Mouse (Mus musculus) mature B cell (primary cell): ENCODE data around the gene Rfk.

ENCODE experiments used
- in situ Hi-C: fragments of 300-500 bp; cut with MboI; formaldehyde crosslinking; loops from 2 replicates; pipeline ENCODE4 v1.14.3; 2019

Rfk gene

DNA sequence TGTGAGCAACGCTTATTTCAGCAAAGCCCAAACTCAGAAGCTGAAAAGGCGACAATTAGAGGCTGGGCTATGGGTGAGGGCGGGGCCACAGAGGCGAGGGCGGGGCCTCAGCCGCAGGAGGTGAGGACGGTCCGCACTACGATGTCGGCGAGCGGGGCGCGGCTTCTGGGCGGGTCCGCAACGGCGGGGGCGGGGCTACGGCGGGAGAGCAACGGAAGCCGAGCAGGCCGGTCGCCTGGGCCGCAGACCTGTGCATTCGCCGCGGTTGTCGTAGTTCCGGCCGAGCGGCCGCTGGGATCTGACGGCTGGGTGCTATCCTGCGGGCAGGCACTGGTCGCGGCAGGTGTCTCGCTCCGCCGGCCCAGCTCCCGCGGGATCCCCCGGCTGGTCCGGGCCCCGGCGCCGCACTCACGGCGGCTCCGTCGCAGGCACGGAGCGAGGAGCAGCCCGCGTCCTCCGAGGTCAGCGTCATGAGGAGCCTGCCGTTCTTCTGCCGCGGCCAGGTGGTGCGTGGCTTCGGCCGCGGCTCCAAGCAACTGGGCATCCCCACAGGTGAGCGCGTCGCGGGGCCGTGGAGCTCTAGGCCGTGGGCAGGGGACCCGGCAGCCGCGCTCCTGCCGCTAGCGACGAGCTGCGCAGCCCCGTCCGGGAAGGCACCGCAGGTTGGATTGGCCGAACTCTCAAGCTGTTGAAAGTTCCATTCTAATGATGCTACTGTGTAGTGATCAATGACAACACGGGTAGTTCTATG lies at the start of gene Rfk:
Rfk (plus strand) TSS at position 203 of the 751 bp plus-strand sequence.
- in situ Hi-C loops = loop anchor here (25.0 kb wide), 1 partner anchor 607 kb away; the partner anchor contains the start of gene Vps13a

DNA sequence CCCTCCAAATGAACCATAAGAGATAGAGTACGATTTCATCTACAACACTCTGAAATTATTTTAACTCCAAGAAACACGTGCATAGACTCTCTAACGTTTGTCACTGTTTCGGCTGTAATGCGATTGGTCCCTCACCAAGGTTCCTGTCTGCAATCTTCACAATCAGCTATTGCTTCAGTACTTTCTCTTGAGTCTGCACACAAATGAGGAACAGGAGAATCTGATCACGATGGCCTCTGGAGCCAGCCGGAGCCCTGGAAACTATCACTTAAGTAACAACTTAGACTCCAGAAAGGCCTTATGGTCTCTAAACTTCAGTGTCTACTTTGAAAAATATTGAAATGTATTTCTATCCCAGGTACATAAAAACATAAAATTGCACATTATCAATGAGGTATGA lies 49.0 kb upstream of the Rfk start:
- in situ Hi-C loops = no loop called here

DNA sequence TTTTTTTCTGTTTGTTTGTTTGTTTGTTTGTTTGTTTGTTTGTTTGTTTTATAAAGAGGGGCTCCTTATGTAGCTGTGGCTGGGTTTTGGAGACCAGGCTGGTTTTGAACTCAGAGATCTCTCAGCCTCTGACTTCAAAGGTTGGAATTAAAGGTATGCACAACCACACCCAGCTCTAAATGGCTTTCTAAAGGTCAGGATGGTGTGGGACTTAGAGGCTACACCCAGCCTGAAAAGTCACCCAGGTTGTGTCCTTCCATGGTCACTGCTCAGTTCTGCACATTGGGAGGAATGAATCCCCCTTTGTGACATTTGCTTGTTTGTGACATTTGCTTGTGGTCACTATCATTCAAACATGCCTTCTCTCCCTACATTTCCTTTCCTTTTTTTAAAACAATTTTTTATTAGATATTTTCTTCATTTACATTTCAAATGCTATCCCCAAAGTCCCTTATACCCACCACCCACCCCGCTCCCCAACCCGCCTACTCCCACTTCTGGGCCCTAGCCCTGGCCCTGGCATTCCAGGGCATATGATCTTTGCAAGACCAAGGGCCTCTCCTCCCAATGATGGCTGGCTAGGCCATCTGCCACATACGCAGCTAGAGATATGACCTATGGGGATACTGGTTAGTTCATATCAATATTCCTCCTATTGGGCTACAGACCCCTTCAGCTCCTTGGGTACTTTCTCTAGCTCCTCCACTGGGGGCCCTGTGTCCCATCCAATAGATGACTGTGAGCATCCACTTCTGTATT lies 46.9 kb upstream of the Rfk start:
- in situ Hi-C loops = no loop called here

DNA sequence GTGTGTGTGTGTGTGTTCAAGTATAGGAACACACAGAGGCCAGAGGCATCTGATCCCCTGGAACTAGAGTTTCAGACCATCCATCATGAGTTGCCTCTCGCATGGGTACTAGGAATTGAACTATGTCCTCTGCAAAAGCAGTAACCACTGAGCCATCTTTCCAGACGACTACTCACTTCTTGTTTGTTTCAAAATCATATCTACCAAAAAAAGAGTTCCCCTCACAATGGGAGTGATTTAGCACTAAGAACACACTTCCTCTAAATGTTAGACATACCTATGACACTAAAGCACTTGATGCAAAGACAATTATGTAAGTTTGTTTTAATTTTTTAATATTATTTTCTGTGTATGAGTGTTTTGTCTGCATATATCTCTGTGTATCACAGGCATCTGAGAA lies 46.0 kb upstream of the Rfk start:
- in situ Hi-C loops = no loop called here

DNA sequence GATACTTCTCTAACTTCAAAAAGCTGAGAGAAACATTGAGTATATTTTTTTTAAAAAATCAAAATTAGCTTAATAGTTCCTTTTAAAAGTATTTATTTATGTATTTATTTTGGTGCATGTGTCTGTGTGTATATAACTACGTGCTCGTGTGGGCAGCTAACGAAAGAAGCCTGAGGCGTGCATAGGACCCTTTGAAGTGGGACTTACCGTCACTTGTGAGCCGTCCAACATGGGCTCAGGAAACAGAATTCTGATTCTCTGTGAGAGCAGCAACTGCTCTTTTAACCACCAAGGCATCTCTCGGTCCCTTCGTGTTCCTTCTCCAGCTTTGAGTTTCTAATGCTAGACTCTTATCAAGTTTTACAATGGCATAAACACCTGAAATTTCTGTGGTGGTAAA lies 40.1 kb upstream of the Rfk start:
- in situ Hi-C loops = loop anchor here (10.0 kb wide), 2 partner anchors 99 to 199 kb away; no protein-coding TSS in a partner anchor

DNA sequence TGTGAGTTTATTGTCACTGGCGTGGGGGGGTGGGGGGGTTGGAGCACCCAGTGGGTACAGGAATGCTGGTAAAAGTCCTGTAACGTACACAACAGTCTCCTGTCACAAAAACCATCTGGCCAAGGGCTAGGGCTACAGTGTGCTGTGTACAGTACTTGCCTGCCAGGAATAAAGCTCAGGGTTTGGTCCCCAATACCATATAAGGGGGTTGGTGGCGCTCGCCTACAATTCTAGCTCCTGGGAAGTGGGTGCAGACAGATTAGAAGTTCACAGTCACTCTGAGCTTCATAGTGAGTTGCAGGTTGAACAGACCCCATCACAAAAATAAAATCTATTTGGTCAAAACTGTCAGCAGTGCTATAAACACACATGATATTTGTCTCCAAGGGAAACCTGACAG lies 39.5 kb upstream of the Rfk start:
- in situ Hi-C loops = loop anchor here (10.0 kb wide), 2 partner anchors 100 to 200 kb away; no protein-coding TSS in a partner anchor

DNA sequence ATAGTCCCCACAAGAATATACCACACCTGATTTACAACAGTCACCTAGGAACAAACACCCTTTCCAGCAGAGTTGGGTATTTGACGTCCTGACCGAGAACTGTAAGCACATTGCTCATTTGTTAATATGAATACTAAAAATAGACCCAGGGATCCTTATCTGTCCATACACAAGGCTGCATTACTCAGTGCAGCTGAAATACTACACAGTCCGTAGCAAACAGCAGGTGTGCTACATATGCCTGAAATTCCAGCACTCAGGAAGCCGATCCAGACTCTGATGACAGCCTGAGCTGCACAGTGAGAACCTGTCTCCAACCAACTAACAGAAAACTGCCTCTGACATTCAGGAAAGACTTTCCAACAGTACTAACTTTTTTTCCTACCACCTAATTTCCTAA lies 39.0 kb upstream of the Rfk start:
- in situ Hi-C loops = loop anchor here (10.0 kb wide), 2 partner anchors 100 to 200 kb away; no protein-coding TSS in a partner anchor

DNA sequence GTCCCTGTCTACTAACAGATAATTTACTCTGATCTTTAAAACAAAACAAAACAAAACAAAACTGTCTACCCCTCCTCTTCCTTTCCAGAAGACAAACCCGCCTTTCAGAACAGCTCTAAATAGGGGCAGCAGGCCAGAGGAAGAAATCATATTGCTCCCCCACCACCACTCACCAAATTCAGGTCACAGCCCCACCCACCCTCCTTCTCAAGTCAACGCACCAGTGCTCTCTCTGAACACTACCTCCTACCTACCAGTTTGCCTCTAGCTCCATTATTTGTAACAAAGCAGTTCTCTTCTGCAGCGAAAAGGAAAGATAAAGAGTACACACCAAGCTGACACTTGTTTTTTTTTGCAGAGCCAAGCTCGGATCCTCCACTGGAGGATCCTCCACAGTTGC lies 38.5 kb upstream of the Rfk start:
- in situ Hi-C loops = loop anchor here (10.0 kb wide), 2 partner anchors 101 to 201 kb away; no protein-coding TSS in a partner anchor

DNA sequence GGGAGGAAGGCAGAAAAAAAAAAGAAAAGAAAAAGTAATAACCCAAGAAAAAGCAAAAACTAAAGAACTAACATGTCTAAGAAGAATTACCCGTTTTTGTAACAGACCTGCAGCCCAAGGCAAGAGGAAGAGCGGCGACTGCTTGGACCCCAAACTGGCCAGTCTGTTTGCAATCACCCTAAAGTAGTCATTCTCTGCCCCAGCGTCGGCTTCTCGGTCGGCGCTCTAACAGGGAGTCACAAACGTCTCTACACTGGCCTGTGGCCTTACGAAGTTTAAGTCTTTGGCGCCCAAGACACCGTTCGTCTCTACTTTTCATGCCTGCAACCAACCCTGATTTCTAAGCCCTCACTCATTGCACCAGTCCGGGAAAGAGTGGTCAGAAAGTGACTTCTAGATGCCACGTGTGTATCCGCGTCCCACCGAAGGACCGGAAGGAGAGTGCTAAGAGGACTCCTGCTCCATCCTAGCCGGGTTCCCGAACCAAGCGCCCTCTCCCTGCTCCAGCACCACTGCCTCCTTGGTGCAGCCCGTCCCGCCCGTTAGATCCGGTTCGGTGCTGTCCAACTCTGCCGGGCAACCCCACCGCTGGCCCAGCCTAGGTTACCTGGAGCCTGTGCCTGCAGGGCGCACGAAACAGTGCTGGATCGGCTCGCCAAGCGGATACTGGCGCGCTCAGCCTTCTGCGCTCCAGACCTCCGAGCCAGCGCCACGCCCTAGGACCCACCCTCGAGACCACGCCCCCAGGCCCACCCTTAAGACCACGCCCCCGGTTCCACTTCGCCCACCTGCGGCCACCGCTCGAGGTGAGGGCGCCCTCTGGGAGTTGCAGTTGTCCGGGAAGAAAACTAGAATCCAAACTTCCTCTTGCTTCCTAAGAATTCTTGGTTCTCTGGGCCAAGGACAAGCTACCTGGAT lies 37.6 kb upstream of the Rfk start:
- in situ Hi-C loops = loop anchor here (10.0 kb wide), 2 partner anchors 101 to 201 kb away; no protein-coding TSS in a partner anchor

- in situ Hi-C loops = loop anchor here (10.0 kb wide), 2 partner anchors 102 to 202 kb away; no protein-coding TSS in a partner anchor
Measured at GRCm38 (mm10) chr19:17356932-17357331, 36.9 kb upstream of the Rfk start.

- in situ Hi-C loops = loop anchor here (10.0 kb wide), 2 partner anchors 103 to 203 kb away; no protein-coding TSS in a partner anchor
Measured at GRCm38 (mm10) chr19:17357391-17357790, 36.5 kb upstream of the Rfk start.

- in situ Hi-C loops = loop anchor here (10.0 kb wide), 2 partner anchors 105 to 205 kb away; no protein-coding TSS in a partner anchor
Measured at GRCm38 (mm10) chr19:17359315-17359890, 34.4 kb upstream of the Rfk start.

DNA sequence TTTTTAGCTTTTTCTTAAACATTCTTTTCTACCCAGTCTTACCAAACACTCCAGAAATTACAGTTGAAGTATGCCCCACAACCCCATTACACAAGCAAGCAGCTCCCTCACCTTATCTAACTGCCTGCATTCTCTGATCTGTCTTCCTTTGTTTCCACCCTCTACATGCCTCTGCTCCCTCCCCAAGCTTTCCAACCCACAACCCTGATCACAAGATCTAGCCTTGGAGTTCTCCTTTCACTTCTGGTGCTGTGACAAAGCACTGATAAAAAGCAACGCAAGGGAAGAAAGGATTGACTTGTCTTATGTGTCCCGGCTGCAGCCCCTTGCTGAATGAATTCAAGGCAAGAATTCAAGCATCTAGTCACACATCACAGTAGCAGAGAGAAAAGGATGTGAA lies 32.7 kb upstream of the Rfk start:
- in situ Hi-C loops = no loop called here

DNA sequence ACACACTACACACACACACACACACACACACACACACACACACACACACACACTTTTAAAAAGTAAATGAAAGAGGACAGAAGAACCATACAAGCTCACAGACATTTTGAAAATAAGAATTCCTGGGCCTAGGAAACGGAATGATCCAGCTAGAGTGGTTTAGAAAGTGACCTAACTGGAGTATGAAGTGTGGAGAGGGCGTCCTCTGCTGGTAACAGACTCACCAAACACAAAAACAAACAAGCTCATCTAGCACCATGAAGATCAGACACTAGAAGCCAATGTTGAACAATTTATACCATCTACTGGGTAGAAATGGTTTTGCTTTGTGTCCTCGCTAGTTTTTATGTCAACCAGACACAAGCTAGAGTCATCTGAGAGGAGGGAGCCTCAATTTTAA lies 29.1 kb upstream of the Rfk start:
- in situ Hi-C loops = no loop called here

GRCm38 (mm10) chr19:17366364-17367090 lies 27.3 kb upstream of the Rfk start:
- in situ Hi-C loops = no loop called here

DNA sequence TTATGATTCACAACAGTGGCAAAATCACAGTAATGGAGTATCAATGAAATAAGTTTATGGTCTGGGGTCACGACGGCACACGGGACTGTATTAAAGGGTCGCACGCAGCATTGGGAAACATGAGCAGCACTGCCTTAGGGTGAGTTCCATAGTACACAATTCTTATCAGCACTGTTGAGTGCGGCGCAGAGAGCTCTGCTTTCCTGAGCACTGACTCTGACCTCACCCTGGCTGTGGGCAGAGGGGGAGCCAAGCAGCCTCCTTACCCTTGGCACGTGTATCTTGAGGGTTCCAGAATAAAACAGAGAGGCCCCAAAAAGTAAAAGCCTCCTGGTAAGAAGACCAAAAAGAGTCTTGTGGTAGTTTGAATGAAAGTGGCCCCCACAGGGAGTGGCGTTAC lies 25.3 kb upstream of the Rfk start:
- in situ Hi-C loops = no loop called here

- in situ Hi-C loops = no loop called here
Measured at GRCm38 (mm10) chr19:17369581-17369980, 24.3 kb upstream of the Rfk start.

- in situ Hi-C loops = loop anchor here (5.0 kb wide), 1 partner anchor 250 kb away; no protein-coding TSS in a partner anchor
Measured at GRCm38 (mm10) chr19:17372701-17373100, 21.1 kb upstream of the Rfk start, which contains the start of gene Gcnt1. Gene Gcnt1, minus strand, starts transcription at chr19:17372844.

GRCm38 (mm10) chr19:17378845-17379244 lies 15.0 kb upstream of the Rfk start:
- in situ Hi-C loops = loop anchor here (25.0 kb wide), 1 partner anchor 592 kb away; the partner anchor contains the start of gene Vps13a

DNA sequence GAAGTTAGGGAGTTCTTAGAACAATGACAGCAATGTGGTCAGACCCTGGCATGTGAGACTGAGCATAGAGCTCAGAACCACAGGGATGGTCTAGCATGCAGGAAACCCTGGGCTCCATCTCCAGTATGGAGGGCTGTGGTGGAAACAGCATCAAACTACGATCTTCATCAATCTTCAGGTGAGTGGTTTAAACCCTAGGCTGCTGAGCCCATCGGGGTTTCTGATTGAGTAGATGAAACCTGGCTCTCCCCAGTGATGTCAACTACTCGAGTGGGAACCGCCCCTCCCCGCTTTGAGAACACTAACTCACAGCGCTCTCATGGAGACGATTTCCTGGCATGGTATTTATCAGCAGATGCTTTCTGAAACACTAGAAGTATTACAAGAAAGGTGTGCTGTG lies 13.3 kb upstream of the Rfk start:
- in situ Hi-C loops = loop anchor here (25.0 kb wide), 1 partner anchor 593 kb away; the partner anchor contains the start of gene Vps13a
